Mouse (Mus musculus): ENCODE data around the gene Arhgef39. TPM values are rescaled to one million over a fixed set of nuclear protein-coding genes. Genes with fewer than 3 reads are reported as not detected.

Gene Arhgef39
- polyA plus RNA-seq, 1 experiment from 2014 or later, result 47.7 TPM

GRCm38 (mm10) chr4:43454041-43454836 lies 45.3 kb downstream of the Arhgef39 start, which contains the start of gene Cd72:
Gene Cd72 (minus strand): TSS chr4:43454628.
- H3K4me2 ChIP-seq (ENCODE audit: low read depth, low read length), result peak within 1 kb of the TSS; percentile 45
- no peak for ATAC-seq (ENCODE audit: low read depth)
- H3K4me3 ChIP-seq (ENCODE audit: low read length), result peak within 1 kb of the TSS; percentile 17
- H3K9ac ChIP-seq (ENCODE audit: low read length), result peak within 1 kb of the TSS; percentile 39
- no peak within 1 kb of the TSS for H3K27ac ChIP-seq (ENCODE audit: low read length)
- peaks cover 15% of the 10 kb centered on the region for H3K4me1 ChIP-seq (replicated peaks; ENCODE audit: control insufficient read depth, insufficient read depth, low read length)
- H3K36me3 ChIP-seq (ENCODE audit: control insufficient read depth, insufficient read depth, low read length), result no peaks in the 10 kb centered on the region
- H3K27me3 ChIP-seq (ENCODE audit: control insufficient read depth, insufficient read depth, low read depth, low read length), result peaks cover 25% of the 10 kb centered on the region
- 29% methylated on average over 20 of the region's 20 CpGs for WGBS
- H3K9me3 ChIP-seq (ENCODE audit: control insufficient read depth, low read length), result peaks cover 3% of the 10 kb centered on the region; the same call in 1 of the 2 replicates

DNA sequence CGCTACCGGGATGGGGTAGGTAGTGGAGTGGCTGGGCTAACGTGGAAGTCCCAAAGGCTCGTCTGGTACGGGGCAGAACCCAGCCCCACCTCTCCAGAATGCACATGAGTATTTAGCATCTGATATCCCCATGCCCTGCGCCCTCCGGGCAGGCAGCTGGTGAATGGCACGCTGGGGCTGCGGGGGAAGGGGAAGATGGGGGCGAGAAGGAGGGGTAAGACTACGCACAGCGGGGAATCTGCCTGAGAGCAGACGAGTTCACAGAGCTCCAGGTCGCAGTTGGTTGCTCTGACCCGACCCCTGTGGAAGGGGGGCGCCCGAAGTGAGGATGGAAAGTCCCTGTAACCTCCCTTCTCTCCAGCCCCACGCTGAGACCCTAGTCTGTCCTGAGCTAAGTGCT lies 46.1 kb downstream of the Arhgef39 start:
- Histone ChIP-seq H3K4me2 (ENCODE audit: low read depth, low read length) (peak overlapping the region; percentile 45), H3K27ac (ENCODE audit: low read length) (no peak overlapping the region), H3K9me3 (ENCODE audit: control insufficient read depth, low read length) (peaks cover 3% of the 10 kb centered on the region; the same call in 1 of the 2 replicates), H3K27me3 (ENCODE audit: control insufficient read depth, insufficient read depth, low read depth, low read length) (peaks cover 25% of the 10 kb centered on the region), H3K4me3 (ENCODE audit: low read length) (peak overlapping the region; percentile 17), H3K36me3 (ENCODE audit: control insufficient read depth, insufficient read depth, low read length) (no peaks in the 10 kb centered on the region), H3K4me1 (replicated peaks; ENCODE audit: control insufficient read depth, insufficient read depth, low read length) (peaks cover 15% of the 10 kb centered on the region), H3K9ac (ENCODE audit: low read length) (peak overlapping the region; percentile 39)
- 2% methylated on average over 17 of the region's 18 CpGs for WGBS
- no peak for ATAC-seq (ENCODE audit: low read depth)

- WGBS, result 47% methylated on average over 11 of the region's 11 CpGs
- Histone ChIP-seq H3K4me1 (replicated peaks; ENCODE audit: control insufficient read depth, insufficient read depth, low read length) (peaks cover 15% of the 10 kb centered on the region), H3K9me3 (ENCODE audit: control insufficient read depth, low read length) (peaks cover 3% of the 10 kb centered on the region; the same call in 1 of the 2 replicates), H3K27ac (ENCODE audit: low read length) (no peak overlapping the region), H3K4me2 (ENCODE audit: low read depth, low read length) (no peak overlapping the region), H3K9ac (ENCODE audit: low read length) (no peak overlapping the region), H3K4me3 (ENCODE audit: low read length) (no peak overlapping the region), H3K27me3 (ENCODE audit: control insufficient read depth, insufficient read depth, low read depth, low read length) (peaks cover 25% of the 10 kb centered on the region), H3K36me3 (ENCODE audit: control insufficient read depth, insufficient read depth, low read length) (peaks cover 5% of the 10 kb centered on the region)
- ATAC-seq (ENCODE audit: low read depth), result 0 out of 2 replicates have a peak, but pooled peaks have one; percentile 13
Measured at GRCm38 (mm10) chr4:43452315-43452714, 47.2 kb downstream of the Arhgef39 start.

DNA sequence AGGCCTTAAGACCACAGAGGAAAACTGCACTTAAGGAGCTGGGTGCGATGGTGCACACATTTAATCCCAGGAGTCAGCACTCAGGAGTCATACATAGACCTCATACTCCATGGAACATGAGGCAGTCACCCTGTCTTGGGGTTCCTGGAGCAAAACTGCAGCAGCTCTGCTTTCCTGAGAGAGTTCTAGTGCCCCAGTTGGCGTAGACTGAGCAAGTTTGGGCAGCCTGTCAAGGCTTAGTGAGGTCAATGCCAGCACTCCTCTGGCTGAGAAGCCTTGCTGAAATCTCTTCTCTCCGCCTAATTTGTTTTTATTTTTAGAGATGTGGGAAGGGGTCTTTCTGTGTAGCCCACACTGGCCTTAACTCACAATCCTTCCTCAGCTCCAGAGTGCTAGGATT lies 50.9 kb downstream of the Arhgef39 start:
- peaks cover 11% of the 10 kb centered on the region for H3K27me3 ChIP-seq (ENCODE audit: control insufficient read depth, insufficient read depth, low read depth, low read length)
- no peak for ATAC-seq (ENCODE audit: low read depth)
- H3K9me3 ChIP-seq (ENCODE audit: control insufficient read depth, low read length), result peaks cover 3% of the 10 kb centered on the region; the same call in 1 of the 2 replicates
- no peak overlapping the region for H3K4me2 ChIP-seq (ENCODE audit: low read depth, low read length)
- H3K4me1 ChIP-seq (replicated peaks; ENCODE audit: control insufficient read depth, insufficient read depth, low read length), result peaks cover 15% of the 10 kb centered on the region
- H3K36me3 ChIP-seq (ENCODE audit: control insufficient read depth, insufficient read depth, low read length), result peaks cover 24% of the 10 kb centered on the region
- no peak overlapping the region for H3K9ac ChIP-seq (ENCODE audit: low read length)
- no peak overlapping the region for H3K27ac ChIP-seq (ENCODE audit: low read length)
- no peak overlapping the region for H3K4me3 ChIP-seq (ENCODE audit: low read length)
- WGBS, result 89% methylated on average over 3 of the region's 3 CpGs

GRCm38 (mm10) chr4:43447251-43447650 lies 52.2 kb downstream of the Arhgef39 start:
- no peak overlapping the region for H3K27ac ChIP-seq (ENCODE audit: low read length)
- no peak overlapping the region for H3K4me3 ChIP-seq (ENCODE audit: low read length)
- H3K4me2 ChIP-seq (ENCODE audit: low read depth, low read length), result no peak overlapping the region
- no peak for ATAC-seq (ENCODE audit: low read depth)
- peaks cover 4% of the 10 kb centered on the region; the same call in 1 of the 2 replicates for H3K27me3 ChIP-seq (ENCODE audit: control insufficient read depth, insufficient read depth, low read depth, low read length)
- no peak overlapping the region for H3K9ac ChIP-seq (ENCODE audit: low read length)
- peaks cover 11% of the 10 kb centered on the region for H3K4me1 ChIP-seq (replicated peaks; ENCODE audit: control insufficient read depth, insufficient read depth, low read length)
- H3K9me3 ChIP-seq (ENCODE audit: control insufficient read depth, low read length), result peaks cover 3% of the 10 kb centered on the region; the same call in 1 of the 2 replicates
- peaks cover 24% of the 10 kb centered on the region for H3K36me3 ChIP-seq (ENCODE audit: control insufficient read depth, insufficient read depth, low read length)
- WGBS, result 84% methylated on average over 13 of the region's 13 CpGs

Other genes with a start within 250 kb of the Arhgef39 start
- gene Atp8b5, start 232.5 kb downstream of the Arhgef39 start, polyA plus RNA-seq (2015; fragmentation: Nextera tagmentation; extraction: Ambion mirVana), result 0.21 and 0.39 TPM in 2 replicates
- 12.9 and 15.1 TPM in 2 replicates for gene Rusc2, start 117.7 kb downstream of the Arhgef39 start, polyA plus RNA-seq (2015; fragmentation: Nextera tagmentation; extraction: Ambion mirVana)
- gene Fam166b, start 70.6 kb downstream of the Arhgef39 start, polyA plus RNA-seq (2015; fragmentation: Nextera tagmentation; extraction: Ambion mirVana), result 0.87 and 1.4 TPM in 2 replicates
- 2.2 and 3.4 TPM in 2 replicates for gene Tesk1, start 57.8 kb downstream of the Arhgef39 start, polyA plus RNA-seq (2015; fragmentation: Nextera tagmentation; extraction: Ambion mirVana)
- 2.0 and 3.0 TPM in 2 replicates for gene Cd72, start 45.1 kb downstream of the Arhgef39 start, polyA plus RNA-seq (2015; fragmentation: Nextera tagmentation; extraction: Ambion mirVana)
- 0.25 and 0.74 TPM in 2 replicates for gene Sit1, start 16.0 kb downstream of the Arhgef39 start, polyA plus RNA-seq (2015; fragmentation: Nextera tagmentation; extraction: Ambion mirVana)
- 73.7 and 73.8 TPM in 2 replicates for gene Ccdc107, start 6.8 kb downstream of the Arhgef39 start, polyA plus RNA-seq (2015; fragmentation: Nextera tagmentation; extraction: Ambion mirVana)
- 5.5 and 6.4 TPM in 2 replicates for gene Car9, start 7.3 kb upstream of the Arhgef39 start, polyA plus RNA-seq (2015; fragmentation: Nextera tagmentation; extraction: Ambion mirVana)
- gene Tpm2, start 24.1 kb upstream of the Arhgef39 start, polyA plus RNA-seq (2015; fragmentation: Nextera tagmentation; extraction: Ambion mirVana), result 203 and 218 TPM in 2 replicates
- 69.5 and 70.9 TPM in 2 replicates for gene Creb3, start 62.6 kb upstream of the Arhgef39 start, polyA plus RNA-seq (2015; fragmentation: Nextera tagmentation; extraction: Ambion mirVana)
- gene Tln1, start 63.0 kb upstream of the Arhgef39 start, polyA plus RNA-seq (2015; fragmentation: Nextera tagmentation; extraction: Ambion mirVana), result 68.7 and 84.9 TPM in 2 replicates
- gene Rgp1, start 79.0 kb upstream of the Arhgef39 start, polyA plus RNA-seq (2015; fragmentation: Nextera tagmentation; extraction: Ambion mirVana), result 23.1 and 25.0 TPM in 2 replicates
- 21.0 and 21.3 TPM in 2 replicates for gene Gba2, start 79.2 kb upstream of the Arhgef39 start, polyA plus RNA-seq (2015; fragmentation: Nextera tagmentation; extraction: Ambion mirVana)
- 0.38 and 1.1 TPM in 2 replicates for gene Msmp, start 84.8 kb upstream of the Arhgef39 start, polyA plus RNA-seq (2015; fragmentation: Nextera tagmentation; extraction: Ambion mirVana)
- 11.1 and 11.6 TPM in 2 replicates for gene Npr2, start 132.2 kb upstream of the Arhgef39 start, polyA plus RNA-seq (2015; fragmentation: Nextera tagmentation; extraction: Ambion mirVana)
- 9.0 and 9.6 TPM in 2 replicates for gene Spag8, start 153.9 kb upstream of the Arhgef39 start, polyA plus RNA-seq (2015; fragmentation: Nextera tagmentation; extraction: Ambion mirVana)
- 120 and 127 TPM in 2 replicates for gene Hint2, start 156.8 kb upstream of the Arhgef39 start, polyA plus RNA-seq (2015; fragmentation: Nextera tagmentation; extraction: Ambion mirVana)
- 4.8 and 5.4 TPM in 2 replicates for gene Tmem8b, start 169.3 kb upstream of the Arhgef39 start, polyA plus RNA-seq (2015; fragmentation: Nextera tagmentation; extraction: Ambion mirVana)
- 2.2 and 2.8 TPM in 2 replicates for gene Fam221b, start 169.4 kb upstream of the Arhgef39 start, polyA plus RNA-seq (2015; fragmentation: Nextera tagmentation; extraction: Ambion mirVana)
- not detected in 2 replicates for gene Olfr70, start 201.1 kb upstream of the Arhgef39 start, polyA plus RNA-seq (2015; fragmentation: Nextera tagmentation; extraction: Ambion mirVana)
- gene Olfr71, start 210.6 kb upstream of the Arhgef39 start, polyA plus RNA-seq (2015; fragmentation: Nextera tagmentation; extraction: Ambion mirVana), result 0.08 and 0.16 TPM in 2 replicates
- 2.0 and 2.9 TPM in 2 replicates for gene Hrct1, start 227.5 kb upstream of the Arhgef39 start, polyA plus RNA-seq (2015; fragmentation: Nextera tagmentation; extraction: Ambion mirVana)
- 1.2 and 2.1 TPM in 2 replicates for gene Spaar, start 230.3 kb upstream of the Arhgef39 start, polyA plus RNA-seq (2015; fragmentation: Nextera tagmentation; extraction: Ambion mirVana)